Mouse (Mus musculus) embryo, embryonic 10 days (tissue): ENCODE data around the gene Ccdc138.
A peak's percentile ranks its signal among the peaks of the same experiment; 100 is the strongest.
"Not testable (repeated sequence)": the region's sequence is repeated elsewhere in the genome, so short reads cannot be mapped to it uniquely, and the experiment has no call there.

Experiments
- DNase-seq: peaks from one replicate; pipeline ENCODE4 v3.0.0-alpha.2; 2015; ENCODE audit warnings: low spot score

Gene Ccdc138

DNA sequence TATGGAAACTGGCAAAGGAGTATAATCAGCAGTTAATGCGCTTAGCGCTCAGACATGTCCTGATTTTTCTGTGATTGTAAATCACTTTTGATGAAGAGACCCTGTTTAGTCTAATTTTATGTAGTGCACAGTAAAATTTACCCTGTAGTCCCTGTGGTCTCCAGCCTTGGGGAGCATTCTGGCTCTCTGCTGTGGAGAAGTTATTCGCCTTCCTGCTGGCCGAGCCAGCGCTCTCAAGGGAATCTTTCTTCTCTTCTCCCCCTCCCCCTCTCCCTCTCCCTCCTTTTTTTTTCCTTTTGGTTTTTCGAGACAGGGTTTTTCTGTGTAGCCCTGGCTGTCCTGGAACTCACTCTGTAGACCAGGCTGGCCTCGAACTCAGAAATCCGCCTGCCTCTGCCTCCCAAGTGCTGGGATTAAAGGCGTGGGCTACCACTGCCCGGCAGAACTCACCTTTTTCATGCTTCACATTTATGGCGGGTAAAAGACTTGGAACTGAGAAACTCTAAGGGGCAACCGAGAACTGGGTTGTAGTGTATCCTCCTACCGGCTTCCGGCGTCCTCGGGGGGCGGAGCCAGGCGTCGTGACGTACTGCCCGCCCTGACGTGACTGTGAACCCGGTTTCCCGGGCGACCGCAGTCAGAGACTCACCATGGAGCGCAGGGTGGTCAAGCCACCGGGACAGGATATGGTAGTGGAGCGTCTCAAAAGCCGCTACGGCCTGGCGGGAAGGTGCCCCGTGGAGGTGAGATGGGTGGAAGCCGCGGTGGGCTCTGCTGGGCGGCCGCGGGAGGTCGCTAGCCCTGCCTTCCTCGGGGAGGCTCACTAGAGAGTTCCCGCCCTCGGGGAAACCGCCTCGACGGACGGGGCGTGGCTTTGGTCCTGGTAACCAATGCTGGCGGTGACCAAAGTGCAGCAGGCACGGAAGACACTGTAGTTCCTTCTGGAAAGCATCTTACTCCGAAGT lies at the start of gene Ccdc138:
Ccdc138 (plus strand) TSS at position 629 of the 965 bp plus-strand sequence.
- peak; percentile 94 for DNase-seq

- no peak for DNase-seq
Observed at GRCm38 (mm10) chr10:58451575-58451974, 46.2 kb upstream of the Ccdc138 start.

DNA sequence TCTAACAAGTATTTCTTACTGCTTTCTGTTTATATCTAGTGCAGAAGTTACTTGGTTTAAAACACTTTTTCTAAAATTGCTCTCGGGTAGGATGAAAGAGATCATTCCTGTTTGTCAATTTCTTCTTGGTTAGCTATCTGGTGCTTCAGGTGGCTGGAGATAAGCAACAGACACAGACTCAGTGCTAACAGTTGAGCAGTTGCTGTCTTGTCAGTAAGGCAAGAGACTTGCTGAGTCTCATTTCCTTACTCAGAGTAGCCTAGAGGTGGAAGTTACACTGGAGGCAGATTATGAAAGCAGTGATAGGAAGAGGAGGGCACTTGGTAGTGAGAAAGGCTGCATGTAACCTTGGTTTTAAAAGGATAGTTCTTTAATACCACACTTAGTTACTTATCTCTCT lies 45.6 kb upstream of the Ccdc138 start:
- DNase-seq: peak; percentile 6

- DNase-seq: no peak
Observed at GRCm38 (mm10) chr10:58459896-58460295, 37.9 kb upstream of the Ccdc138 start.

DNA sequence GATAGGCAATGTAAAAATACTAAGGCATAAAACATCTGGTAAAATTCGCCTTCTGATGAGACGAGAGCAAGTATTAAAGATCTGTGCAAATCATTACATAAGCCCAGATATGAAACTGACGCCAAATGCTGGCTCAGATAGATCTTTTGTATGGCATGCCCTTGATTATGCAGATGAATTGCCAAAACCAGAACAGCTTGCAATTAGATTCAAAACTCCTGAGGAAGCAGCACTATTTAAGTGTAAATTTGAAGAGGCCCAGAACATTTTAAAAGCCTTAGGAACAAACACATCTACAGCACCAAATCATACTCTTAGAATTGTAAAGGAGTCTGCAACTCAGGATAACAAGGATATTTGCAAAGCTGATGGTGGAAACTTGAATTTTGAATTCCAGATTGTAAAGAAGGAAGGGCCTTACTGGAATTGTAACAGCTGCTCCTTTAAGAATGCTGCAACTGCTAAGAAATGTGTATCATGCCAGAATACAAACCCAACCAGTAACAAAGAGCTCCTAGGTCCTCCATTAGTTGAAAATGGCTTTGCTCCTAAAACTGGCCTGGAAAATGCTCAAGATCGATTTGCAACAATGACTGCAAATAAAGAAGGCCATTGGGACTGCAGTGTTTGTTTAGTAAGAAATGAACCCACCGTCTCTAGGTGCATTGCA lies 20.5 kb upstream of the Ccdc138 start:
- DNase-seq: no peak

- no peak for DNase-seq
Observed at GRCm38 (mm10) chr10:58478071-58478578, 19.6 kb upstream of the Ccdc138 start.

- DNase-seq: no peak
Observed at GRCm38 (mm10) chr10:58479954-58480490, 17.7 kb upstream of the Ccdc138 start.

- DNase-seq: no peak
Observed at GRCm38 (mm10) chr10:58491031-58491430, 6.7 kb upstream of the Ccdc138 start.

GRCm38 (mm10) chr10:58495637-58496036 lies 2.1 kb upstream of the Ccdc138 start:
- DNase-seq: no peak

GRCm38 (mm10) chr10:58496732-58497131 lies 1.0 kb upstream of the Ccdc138 start:
- DNase-seq: no peak

DNA sequence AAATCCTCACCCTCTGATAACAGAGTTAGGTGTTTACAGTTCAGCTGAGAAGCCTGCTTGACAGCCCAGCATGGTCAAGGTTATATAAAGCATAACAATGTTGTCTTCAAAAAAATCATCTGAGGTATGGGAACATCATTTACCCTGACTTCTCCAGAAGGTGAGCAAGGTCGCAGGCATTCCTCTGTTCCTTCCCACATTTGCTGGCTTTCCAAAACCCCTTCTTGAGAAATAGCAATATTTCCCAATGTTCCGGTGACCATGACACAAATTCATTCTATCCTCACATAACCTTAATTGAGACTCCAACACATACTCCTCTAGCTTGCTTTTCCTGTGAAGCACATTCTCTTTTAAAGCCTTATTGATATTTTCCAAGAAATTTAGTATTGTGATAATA lies 768 bp downstream of the Ccdc138 start:
- no peak for DNase-seq

DNA sequence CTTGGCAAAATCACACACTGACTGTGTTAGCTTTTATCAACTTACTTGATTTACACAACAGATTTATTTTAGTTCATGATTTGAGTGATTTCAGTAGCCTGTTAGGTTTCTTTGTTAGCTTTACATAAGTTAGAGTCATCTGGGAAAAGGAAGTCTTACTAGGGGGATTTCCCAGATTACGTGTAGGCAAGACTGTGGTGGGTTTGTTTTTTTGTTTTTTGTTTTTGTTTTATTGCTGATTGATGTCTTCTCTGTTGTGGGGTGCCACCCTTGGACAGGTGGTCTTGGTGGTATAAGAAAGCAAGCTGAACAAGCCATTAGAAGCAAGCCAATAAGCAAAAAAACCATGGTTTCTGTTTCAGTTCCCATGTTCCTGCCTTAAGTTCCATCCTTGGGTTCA lies 31.6 kb downstream of the Ccdc138 start:
- DNase-seq: no peak

DNA sequence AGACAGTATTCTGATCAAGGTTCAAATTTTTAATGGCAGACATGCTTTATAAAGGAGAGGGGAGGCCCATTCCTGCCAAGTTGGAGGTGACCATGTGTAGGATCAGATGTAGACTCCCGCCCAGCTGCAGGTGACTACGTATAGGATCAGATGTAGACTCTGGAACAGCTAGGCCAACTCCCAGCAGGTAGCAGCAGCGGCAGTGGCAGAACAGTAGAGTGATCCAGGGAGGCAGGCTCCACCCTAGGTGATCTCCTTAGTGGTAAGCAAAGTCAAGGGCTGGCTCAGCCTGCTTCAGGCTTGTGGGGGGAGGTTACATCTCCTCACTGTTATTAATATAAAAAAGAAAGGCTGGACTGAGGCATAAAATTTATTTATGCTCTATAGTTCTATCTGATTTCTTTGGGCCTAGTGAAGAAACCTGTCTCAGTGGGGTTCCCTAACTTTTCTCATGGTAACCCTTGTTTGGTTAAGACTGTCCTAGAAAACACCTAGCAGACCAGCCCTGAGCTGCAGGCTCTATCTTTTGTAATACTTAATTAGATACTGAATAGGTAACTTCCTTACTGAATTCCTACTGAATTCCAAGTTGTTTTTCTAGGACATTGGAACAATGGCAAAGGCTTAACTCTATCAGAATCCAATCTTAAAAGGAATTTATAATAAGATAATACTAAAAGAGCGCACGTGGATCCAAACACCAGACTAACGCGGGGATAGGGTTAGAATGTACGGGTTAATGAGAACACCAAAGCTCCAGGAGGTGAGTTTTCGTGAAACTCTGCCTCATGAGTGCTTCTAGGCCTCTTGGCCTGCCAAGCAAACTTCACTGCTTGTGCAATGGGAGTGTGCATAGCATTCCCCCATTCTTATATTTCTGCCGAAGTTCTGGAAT lies 33.4 kb downstream of the Ccdc138 start:
- DNase-seq: no peak

DNA sequence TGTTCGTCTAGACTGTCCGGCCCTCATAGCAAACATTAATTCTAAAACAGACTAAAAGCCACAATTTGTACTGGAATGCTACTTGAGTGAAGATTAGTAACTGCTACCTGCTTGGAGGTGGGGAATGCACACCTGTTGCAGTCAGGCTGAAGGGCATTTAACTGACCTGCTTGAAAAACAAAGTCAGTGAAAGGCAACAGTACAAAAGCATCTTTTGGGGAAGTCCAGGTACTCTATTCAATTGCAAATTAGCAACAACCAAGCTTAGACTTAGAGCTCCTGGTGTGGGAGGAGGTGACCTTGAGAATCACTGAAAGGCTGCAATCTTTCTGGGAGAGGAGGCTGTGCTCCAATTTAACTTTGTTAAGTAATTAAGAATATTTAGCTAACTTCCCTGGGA lies 34.4 kb downstream of the Ccdc138 start:
- DNase-seq: no peak

GRCm38 (mm10) chr10:58536276-58536675 lies 38.5 kb downstream of the Ccdc138 start:
- DNase-seq: not testable (repeated sequence)

DNA sequence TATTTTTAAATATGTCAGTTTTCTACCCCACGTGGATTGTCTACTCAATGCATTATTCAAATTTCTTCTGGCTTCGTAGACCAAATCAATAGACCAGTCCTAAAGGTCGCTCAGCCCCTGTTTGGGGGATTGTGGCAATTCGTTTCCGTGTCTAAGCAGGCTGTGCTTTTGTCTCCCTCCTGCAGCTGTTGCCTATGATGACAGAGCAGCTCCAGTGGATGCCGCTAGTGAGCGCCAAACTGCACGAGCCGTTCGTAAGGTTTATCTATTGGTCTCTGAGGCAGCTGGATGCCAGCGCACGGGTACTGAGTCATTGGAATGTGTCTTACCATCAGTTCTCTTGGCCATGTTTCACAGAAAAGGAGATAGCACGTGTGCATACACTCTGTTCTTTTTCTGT lies 42.9 kb downstream of the Ccdc138 start:
- peak; percentile 56 for DNase-seq

- DNase-seq: no peak
Observed at GRCm38 (mm10) chr10:58548739-58549138, 51.0 kb downstream of the Ccdc138 start.

DNA sequence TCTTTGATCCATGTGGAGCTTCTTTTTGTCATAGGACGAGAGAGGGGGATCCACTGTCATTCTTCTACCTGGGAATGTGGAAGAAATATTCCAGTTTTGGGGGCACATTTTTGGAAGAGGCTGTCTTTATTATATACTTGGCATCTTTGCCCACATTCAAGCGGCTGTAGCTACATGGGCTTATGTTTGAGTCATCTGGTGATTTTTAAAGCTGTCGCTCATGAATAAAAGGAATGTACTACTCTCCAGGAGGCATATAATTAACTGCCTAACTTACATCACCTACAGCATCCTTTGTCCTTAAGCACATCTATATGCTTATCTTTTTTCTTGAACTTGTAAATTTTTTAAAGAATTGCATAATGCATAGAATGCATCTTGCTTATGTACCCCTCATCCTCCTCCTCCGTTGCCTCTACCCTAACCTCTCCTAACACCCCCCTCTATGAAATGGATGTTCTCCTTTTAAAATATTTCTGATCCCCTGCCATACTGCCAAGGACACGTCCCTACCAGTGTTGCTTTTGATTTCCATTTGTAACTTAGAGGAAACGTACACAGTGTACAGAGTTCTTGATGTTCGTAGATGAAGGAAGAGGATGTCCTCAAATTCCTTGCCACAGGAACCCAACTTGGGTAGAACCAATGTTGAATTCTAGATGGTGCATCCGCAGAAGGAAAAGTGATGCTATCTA lies 57.1 kb downstream of the Ccdc138 start:
- DNase-seq: no peak

DNA sequence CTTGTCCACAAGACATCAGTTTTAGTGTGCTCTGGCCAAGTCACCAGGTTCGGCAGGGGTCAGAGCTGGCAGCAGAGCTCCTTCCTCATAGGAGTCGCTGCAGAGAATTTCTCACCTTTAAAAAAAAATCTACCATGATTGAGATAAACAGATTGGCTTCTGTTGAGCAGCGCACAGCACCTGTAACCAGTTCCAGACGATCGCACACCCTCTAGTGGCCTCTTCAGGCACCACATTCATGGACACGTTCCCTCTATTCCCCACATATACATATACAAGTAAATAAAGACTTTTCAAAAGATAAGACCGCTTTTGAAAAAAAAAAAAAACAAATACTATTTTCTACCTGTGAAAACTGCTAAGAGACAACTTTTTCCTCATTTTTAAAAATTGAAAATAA lies 61.4 kb downstream of the Ccdc138 start:
- peak; percentile 69 for DNase-seq

- peak; percentile 79 for DNase-seq
Observed at GRCm38 (mm10) chr10:58559901-58560300, 62.2 kb downstream of the Ccdc138 start.

GRCm38 (mm10) chr10:58560521-58560920 lies 62.8 kb downstream of the Ccdc138 start:
- no peak for DNase-seq
